Mouse (Mus musculus): ENCODE measurements around the gene Fam83c. TPM values are rescaled to one million over a fixed set of nuclear protein-coding genes. Genes with fewer than 3 reads are reported as not detected.

Gene Fam83c
- polyA plus RNA-seq, 1 experiment from 2014 or later = 0.19 TPM

- no peak for ATAC-seq (ENCODE audit: low FRiP score)
- Histone ChIP-seq H3K4me1 (replicated peaks; ENCODE audit: control insufficient read depth, insufficient read depth, low read length) (no peaks in the 10 kb centered on the region), H3K36me3 (ENCODE audit: control insufficient read depth, insufficient read depth, low read length) (no peaks in the 10 kb centered on the region), H3K27ac (ENCODE audit: low read depth, low read length) (no peak overlapping the region), H3K27me3 (ENCODE audit: control insufficient read depth, insufficient read depth, low read length) (no peaks in the 10 kb centered on the region), H3K4me3 (ENCODE audit: low read depth, low read length) (no peak overlapping the region), H3K9ac (ENCODE audit: low read depth, low read length) (no peak overlapping the region), H3K9me3 (ENCODE audit: control insufficient read depth, low read length) (no peaks in the 10 kb centered on the region), H3K4me2 (replicated peaks; ENCODE audit: low read depth, low read length) (no peak overlapping the region)
- DNase-seq (ENCODE audit: low spot score) = no peak
- 86% methylated on average over 4 of the region's 4 CpGs for WGBS
Measured at GRCm38 (mm10) chr2:155809620-155810019, 25.0 kb downstream of the Fam83c start.

- H3K27ac ChIP-seq (ENCODE audit: low read depth, low read length) = no peak overlapping the region
- DNase-seq (ENCODE audit: low spot score) = no peak
- 83% methylated on average over 4 of the region's 4 CpGs for WGBS
Measured at GRCm38 (mm10) chr2:155807408-155807807, 27.2 kb downstream of the Fam83c start.

GRCm38 (mm10) chr2:155806548-155806947, 28.1 kb downstream of the Fam83c start:
- no peak overlapping the region for H3K27ac ChIP-seq (ENCODE audit: low read depth, low read length)
- H3K27me3 ChIP-seq (ENCODE audit: control insufficient read depth, insufficient read depth, low read length) = no peaks in the 10 kb centered on the region
- no peaks in the 10 kb centered on the region for H3K36me3 ChIP-seq (ENCODE audit: control insufficient read depth, insufficient read depth, low read length)
- ATAC-seq (ENCODE audit: low FRiP score) (no peak), DNase-seq (ENCODE audit: low spot score) (no peak)
- H3K4me2 ChIP-seq (replicated peaks; ENCODE audit: low read depth, low read length) = no peak overlapping the region
- H3K9me3 ChIP-seq (ENCODE audit: control insufficient read depth, low read length) = no peaks in the 10 kb centered on the region
- WGBS = 81% methylated on average over 5 of the region's 5 CpGs
- no peak overlapping the region for H3K4me3 ChIP-seq (ENCODE audit: low read depth, low read length)
- no peaks in the 10 kb centered on the region for H3K4me1 ChIP-seq (replicated peaks; ENCODE audit: control insufficient read depth, insufficient read depth, low read length)
- no peak overlapping the region for H3K9ac ChIP-seq (ENCODE audit: low read depth, low read length)

More at GRCm38 (mm10) chr2:155807408-155807807, 27.2 kb downstream of the Fam83c start:
- Histone ChIP-seq H3K9me3 (ENCODE audit: control insufficient read depth, low read length) (no peaks in the 10 kb centered on the region), H3K4me2 (replicated peaks; ENCODE audit: low read depth, low read length) (no peak overlapping the region), H3K4me3 (ENCODE audit: low read depth, low read length) (no peak overlapping the region), H3K9ac (ENCODE audit: low read depth, low read length) (no peak overlapping the region), H3K4me1 (replicated peaks; ENCODE audit: control insufficient read depth, insufficient read depth, low read length) (no peaks in the 10 kb centered on the region), H3K36me3 (ENCODE audit: control insufficient read depth, insufficient read depth, low read length) (no peaks in the 10 kb centered on the region), H3K27me3 (ENCODE audit: control insufficient read depth, insufficient read depth, low read length) (no peaks in the 10 kb centered on the region)
- no peak for ATAC-seq (ENCODE audit: low FRiP score)

- Histone ChIP-seq H3K4me3 (ENCODE audit: low read depth, low read length) (no peak overlapping the region), H3K36me3 (ENCODE audit: control insufficient read depth, insufficient read depth, low read length) (no peaks in the 10 kb centered on the region), H3K4me2 (replicated peaks; ENCODE audit: low read depth, low read length) (no peak overlapping the region), H3K9ac (ENCODE audit: low read depth, low read length) (no peak overlapping the region), H3K27ac (ENCODE audit: low read depth, low read length) (no peak overlapping the region), H3K9me3 (ENCODE audit: control insufficient read depth, low read length) (no peaks in the 10 kb centered on the region), H3K4me1 (replicated peaks; ENCODE audit: control insufficient read depth, insufficient read depth, low read length) (no peaks in the 10 kb centered on the region), H3K27me3 (ENCODE audit: control insufficient read depth, insufficient read depth, low read length) (no peaks in the 10 kb centered on the region)
- DNase-seq (ENCODE audit: low spot score) (no peak), ATAC-seq (ENCODE audit: low FRiP score) (no peak)
- 87% methylated on average over 6 of the region's 6 CpGs for WGBS
Measured at GRCm38 (mm10) chr2:155805925-155806255, 28.8 kb downstream of the Fam83c start.

GRCm38 (mm10) chr2:155805231-155805924, 29.3 kb downstream of the Fam83c start:
- Histone ChIP-seq H3K4me2 (replicated peaks; ENCODE audit: low read depth, low read length) (no peak overlapping the region), H3K27me3 (ENCODE audit: control insufficient read depth, insufficient read depth, low read length) (no peaks in the 10 kb centered on the region), H3K36me3 (ENCODE audit: control insufficient read depth, insufficient read depth, low read length) (no peaks in the 10 kb centered on the region), H3K27ac (ENCODE audit: low read depth, low read length) (no peak overlapping the region), H3K9me3 (ENCODE audit: control insufficient read depth, low read length) (no peaks in the 10 kb centered on the region), H3K9ac (ENCODE audit: low read depth, low read length) (no peak overlapping the region), H3K4me1 (replicated peaks; ENCODE audit: control insufficient read depth, insufficient read depth, low read length) (no peaks in the 10 kb centered on the region), H3K4me3 (ENCODE audit: low read depth, low read length) (no peak overlapping the region)
- DNase-seq (ENCODE audit: low spot score) (no peak), ATAC-seq (ENCODE audit: low FRiP score) (no peak)
- WGBS = 68% methylated on average over 6 of the region's 6 CpGs

GRCm38 (mm10) chr2:155804053-155804452, 30.6 kb downstream of the Fam83c start:
- no peaks in the 10 kb centered on the region for H3K4me1 ChIP-seq (replicated peaks; ENCODE audit: control insufficient read depth, insufficient read depth, low read length)
- no peak overlapping the region for H3K4me2 ChIP-seq (replicated peaks; ENCODE audit: low read depth, low read length)
- no peak overlapping the region for H3K4me3 ChIP-seq (ENCODE audit: low read depth, low read length)
- H3K27ac ChIP-seq (ENCODE audit: low read depth, low read length) = no peak overlapping the region
- H3K9me3 ChIP-seq (ENCODE audit: control insufficient read depth, low read length) = no peaks in the 10 kb centered on the region
- H3K27me3 ChIP-seq (ENCODE audit: control insufficient read depth, insufficient read depth, low read length) = no peaks in the 10 kb centered on the region
- ATAC-seq (ENCODE audit: low FRiP score) = no peak
- no peaks in the 10 kb centered on the region for H3K36me3 ChIP-seq (ENCODE audit: control insufficient read depth, insufficient read depth, low read length)
- no peak overlapping the region for H3K9ac ChIP-seq (ENCODE audit: low read depth, low read length)
- no peak for DNase-seq (ENCODE audit: low spot score)
- WGBS = 77% methylated on average over 5 of the region's 5 CpGs

GRCm38 (mm10) chr2:155802761-155803160, 31.9 kb downstream of the Fam83c start:
- H3K4me1 ChIP-seq (replicated peaks; ENCODE audit: control insufficient read depth, insufficient read depth, low read length) = no peaks in the 10 kb centered on the region
- H3K4me3 ChIP-seq (ENCODE audit: low read depth, low read length) = no peak overlapping the region
- H3K4me2 ChIP-seq (replicated peaks; ENCODE audit: low read depth, low read length) = no peak overlapping the region
- H3K36me3 ChIP-seq (ENCODE audit: control insufficient read depth, insufficient read depth, low read length) = no peaks in the 10 kb centered on the region
- no peak overlapping the region for H3K9ac ChIP-seq (ENCODE audit: low read depth, low read length)
- WGBS = 49% methylated on average over 3 of the region's 3 CpGs
- H3K27ac ChIP-seq (ENCODE audit: low read depth, low read length) = no peak overlapping the region
- peak; percentile 30 for DNase-seq (ENCODE audit: low spot score)
- H3K27me3 ChIP-seq (ENCODE audit: control insufficient read depth, insufficient read depth, low read length) = no peaks in the 10 kb centered on the region
- ATAC-seq (ENCODE audit: low FRiP score) = no peak
- H3K9me3 ChIP-seq (ENCODE audit: control insufficient read depth, low read length) = no peaks in the 10 kb centered on the region

- H3K9me3 ChIP-seq (ENCODE audit: control insufficient read depth, low read length) = no peaks in the 10 kb centered on the region
- no peak overlapping the region for H3K27ac ChIP-seq (ENCODE audit: low read depth, low read length)
- ATAC-seq (ENCODE audit: low FRiP score) (no peak), DNase-seq (ENCODE audit: low spot score) (no peak)
- WGBS = 62% methylated on average over 3 of the region's 3 CpGs
- H3K36me3 ChIP-seq (ENCODE audit: control insufficient read depth, insufficient read depth, low read length) = no peaks in the 10 kb centered on the region
- H3K4me2 ChIP-seq (replicated peaks; ENCODE audit: low read depth, low read length) = no peak overlapping the region
- H3K9ac ChIP-seq (ENCODE audit: low read depth, low read length) = no peak overlapping the region
- no peaks in the 10 kb centered on the region for H3K4me1 ChIP-seq (replicated peaks; ENCODE audit: control insufficient read depth, insufficient read depth, low read length)
- H3K4me3 ChIP-seq (ENCODE audit: low read depth, low read length) = no peak overlapping the region
- no peaks in the 10 kb centered on the region for H3K27me3 ChIP-seq (ENCODE audit: control insufficient read depth, insufficient read depth, low read length)
Measured at GRCm38 (mm10) chr2:155798613-155799012, 36.0 kb downstream of the Fam83c start.

GRCm38 (mm10) chr2:155794674-155795445, 39.8 kb downstream of the Fam83c start:
- WGBS = 89% methylated on average over 12 of the region's 12 CpGs

More at GRCm38 (mm10) chr2:155794674-155795445, 39.8 kb downstream of the Fam83c start:
- Histone ChIP-seq H3K4me1 (replicated peaks; ENCODE audit: control insufficient read depth, insufficient read depth, low read length) (no peaks in the 10 kb centered on the region), H3K4me2 (replicated peaks; ENCODE audit: low read depth, low read length) (no peak overlapping the region), H3K9me3 (ENCODE audit: control insufficient read depth, low read length) (no peaks in the 10 kb centered on the region), H3K4me3 (ENCODE audit: low read depth, low read length) (no peak overlapping the region), H3K27ac (ENCODE audit: low read depth, low read length) (no peak overlapping the region), H3K9ac (ENCODE audit: low read depth, low read length) (no peak overlapping the region), H3K27me3 (ENCODE audit: control insufficient read depth, insufficient read depth, low read length) (no peaks in the 10 kb centered on the region), H3K36me3 (ENCODE audit: control insufficient read depth, insufficient read depth, low read length) (no peaks in the 10 kb centered on the region)
- no peak for ATAC-seq (ENCODE audit: low FRiP score)
- no peak for DNase-seq (ENCODE audit: low spot score)
